Mouse (Mus musculus) erythroblast, embryonic 14.5 days (primary cell): ENCODE data around the gene Syn3.

Experiments used
- GATA1 ChIP-seq: IDR thresholded peaks from 2 replicates; pipeline ENCODE4 v1.6.1; 2012; ENCODE audit warnings: low read length, inconsistent platforms, mixed read lengths
- TAL1 ChIP-seq: IDR thresholded peaks from 3 replicates; pipeline ENCODE4 v1.6.1; 2012; ENCODE audit warnings: low read length, inconsistent platforms, mixed read lengths

DNA sequence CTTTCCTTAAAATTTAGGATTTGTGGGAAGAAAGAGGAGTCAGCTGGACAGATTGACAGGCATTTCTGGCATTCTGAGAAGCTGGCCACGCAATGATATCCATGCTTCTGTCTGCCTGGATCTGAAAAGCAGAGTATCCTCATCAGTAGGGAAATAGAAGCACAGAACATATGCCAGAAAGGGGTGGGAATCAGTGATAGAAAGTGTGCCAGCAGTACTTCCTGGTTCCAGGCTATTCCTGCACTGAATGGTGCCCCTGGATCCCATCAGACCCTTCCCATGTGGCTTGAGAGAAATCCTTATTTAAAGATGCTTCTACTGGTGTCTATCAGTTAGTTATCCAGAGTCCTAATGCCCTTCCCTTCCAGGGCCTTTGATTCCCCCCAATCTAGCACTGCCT lies 249.4 kb downstream of the Syn3 start:
- no peak for TF ChIP-seq GATA1
- no peak for TF ChIP-seq TAL1
